Mouse (Mus musculus) heart, adult 2 months (tissue): ENCODE data around the gene Pdlim4.

Experiments used
- CTCF ChIP-seq: fragments of 200-600 bp; IDR thresholded peaks from 2 replicates; pipeline ENCODE4 v1.8.1; 2022; ENCODE audit warnings: antibody characterized with exemption, mild to moderate bottlenecking, moderate library complexity
- EP300 ChIP-seq: fragments of 200-500 bp; IDR thresholded peaks from 2 replicates; pipeline ENCODE4 v1.6.1; 2011; ENCODE audit warnings: low read depth, low read length, control low read depth; ENCODE audit not compliant: insufficient read depth
- POLR2A ChIP-seq: fragments of 200-500 bp; IDR thresholded peaks from 2 replicates; pipeline ENCODE4 v1.6.1; 2011; ENCODE audit warnings: mild to moderate bottlenecking, low read depth, low read length, control low read depth; ENCODE audit not compliant: insufficient read depth

- TF ChIP-seq EP300, result no peak
- TF ChIP-seq CTCF, result no peak
- TF ChIP-seq POLR2A, result no peak
These were observed 60.3 kb downstream of the Pdlim4 start for GRCm38 (mm10) chr11:54008416-54008920.
